Mouse (Mus musculus) Patski (cell line): ENCODE results near the gene Itgb2. TPM values are rescaled to one million over a fixed set of nuclear protein-coding genes. Genes with fewer than 3 reads are reported as not detected.

Experiments
- ATAC-seq: fragments of 100-300 bp; one replicate; pipeline ENCODE4 v1.8.0; 2021
- CTCF ChIA-PET: fragments of 350-600 bp; sonication (Branson Sonifier 250); formaldehyde crosslinking; loops from one replicate; lab custom pipeline; 2022; ENCODE audit warnings: inconsistent platforms; lab: Charles Lee
- POLR2A ChIA-PET: fragments of 350-600 bp; sonication (Branson Sonifier 250); formaldehyde crosslinking; loops from one replicate; lab custom pipeline; 2022; ENCODE audit warnings: antibody characterized with exemption, inconsistent platforms; lab: Charles Lee
- DNase-seq: peaks from one replicate; pipeline ENCODE4 v3.0.0-alpha.2; 2011; ENCODE audit warnings: low read depth, low spot score
- H3K27me3 ChIP-seq: fragments of 371-371 bp; one replicate; pipeline ENCODE4 v1.5.1; 2021
- CTCF ChIP-seq: fragments of 100-300 bp; IDR thresholded peaks from one replicate; pipeline ENCODE4 v1.5.1; 2021
- in situ Hi-C: fragments of 300-500 bp; cut with MboI; formaldehyde crosslinking; loops from 3 replicates; pipeline ENCODE4 v1.11.1; 2018; ENCODE audit warnings: low pct_unique_long_range_greater_than_20kb, mixed read lengths
- polyA plus RNA-seq: library from polyadenylated mRNA; unstranded; gene quantifications from one replicate; pipeline ENCODE4 v1.2.3, GENCODE M21; 2021

Gene Itgb2
- polyA plus RNA-seq, 1 experiment from 2014 or later = 0.68 TPM

DNA sequence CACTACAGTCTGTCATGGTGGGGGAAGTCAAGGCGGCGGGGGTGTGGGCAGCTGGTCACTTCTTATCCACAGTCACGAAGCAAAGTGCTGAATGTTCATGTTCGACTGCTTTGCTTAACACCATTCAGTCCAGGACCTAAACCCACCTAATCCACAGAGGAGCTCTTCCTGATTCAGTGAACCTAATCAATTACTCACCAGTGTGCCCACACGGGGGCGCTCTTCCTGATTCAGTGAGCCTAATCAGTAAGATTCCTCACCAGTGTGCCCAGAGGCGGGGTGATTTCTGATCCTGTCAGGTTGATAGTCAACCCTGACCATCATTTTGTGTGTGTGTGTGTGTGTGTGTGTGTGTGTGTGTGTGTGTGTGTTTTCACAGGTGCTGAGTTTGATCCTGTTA is 13.2 kb downstream of the Itgb2 start:
- POLR2A ChIA-PET = interaction anchor here (1.0 kb wide), 1 partner anchor 285 kb away, joined by 3 read pairs; no protein-coding TSS in a partner anchor

DNA sequence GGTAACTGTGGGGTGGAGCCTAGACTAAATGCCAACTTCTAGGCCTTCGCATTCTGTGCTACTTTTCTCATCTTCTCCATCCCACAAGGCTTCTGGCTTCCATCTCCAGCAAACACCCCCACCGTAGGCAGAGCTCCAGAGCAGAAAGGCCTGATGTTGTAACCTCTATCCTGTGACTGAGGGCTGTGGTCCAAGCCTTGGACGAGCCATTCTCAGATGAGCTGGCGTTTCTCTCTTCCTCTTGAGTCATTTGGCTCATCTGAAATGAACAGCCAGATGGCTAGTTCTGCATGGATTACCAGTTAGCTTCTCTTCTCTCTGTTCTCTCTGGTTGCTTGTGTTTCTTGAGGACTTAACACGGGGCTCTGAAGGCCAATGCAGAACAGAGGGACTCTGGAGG is 14.9 kb downstream of the Itgb2 start:
- peak; percentile 53 for ATAC-seq
- peak; percentile 68 for DNase-seq
- CTCF ChIA-PET = interaction anchor here (0.8 to 2.9 kb wide), 4 partner anchors 12 to 27 kb away, joined by 3 to 15 read pairs (median 3); no protein-coding TSS in a partner anchor
- in situ Hi-C loops = no loop called here
- POLR2A ChIA-PET = no interaction called here
- H3K27me3 ChIP-seq = no peaks in the 10 kb centered on the region
- TF ChIP-seq CTCF = no peak

More for the DNA sequence above, 13.2 kb downstream of the Itgb2 start:
- in situ Hi-C loops = no loop called here
- no peak for ATAC-seq
- CTCF ChIA-PET = interaction anchor here (1.0 to 2.9 kb wide), 5 partner anchors 9 to 38 kb away, joined by 3 to 15 read pairs (median 3); partner anchors contain the start of gene Pttg1ip
- no peaks in the 10 kb centered on the region for H3K27me3 ChIP-seq
- no peak for DNase-seq
- no peak for TF ChIP-seq CTCF

DNA sequence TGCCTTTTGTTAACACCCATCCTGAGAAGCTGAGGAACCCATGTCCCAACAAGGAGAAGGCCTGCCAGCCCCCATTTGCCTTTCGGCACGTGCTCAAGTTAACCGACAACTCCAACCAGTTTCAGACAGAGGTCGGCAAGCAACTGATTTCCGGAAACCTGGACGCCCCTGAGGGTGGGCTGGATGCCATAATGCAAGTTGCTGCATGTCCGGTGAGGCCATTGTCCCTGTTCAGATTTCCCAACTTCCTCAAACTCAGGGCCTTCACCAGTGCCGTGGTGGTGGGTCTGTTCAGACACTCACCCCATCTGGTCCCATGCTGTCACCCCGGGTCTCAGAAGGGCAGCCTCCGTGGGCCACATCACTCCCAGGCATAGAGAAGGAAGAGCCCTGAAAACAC is 18.5 kb downstream of the Itgb2 start:
- in situ Hi-C loops = no loop called here
- ChIA-PET CTCF (no interaction called here), POLR2A (no interaction called here)
- no peak for ATAC-seq
- no peak for TF ChIP-seq CTCF
- H3K27me3 ChIP-seq = no peaks in the 10 kb centered on the region
- DNase-seq = no peak

DNA sequence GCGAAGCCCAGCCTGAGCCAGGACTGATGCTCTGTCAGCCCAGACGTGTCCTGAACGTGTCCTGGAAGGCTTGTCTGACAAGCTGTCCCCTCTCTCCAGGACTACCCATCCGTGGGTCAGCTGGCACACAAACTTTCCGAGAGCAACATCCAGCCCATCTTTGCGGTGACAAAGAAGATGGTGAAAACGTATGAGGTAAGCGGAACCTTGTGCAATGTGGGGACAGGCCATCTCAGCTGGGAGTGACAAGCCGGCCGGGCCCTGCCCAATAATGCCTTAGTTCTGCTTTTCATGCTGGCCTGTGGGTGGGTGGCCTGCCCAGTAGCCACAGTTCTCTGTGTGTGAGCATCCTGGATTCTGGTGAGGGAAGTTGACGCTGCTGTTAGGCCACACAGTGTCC is 20.8 kb downstream of the Itgb2 start:
- CTCF ChIA-PET = interaction anchor here (0.8 to 1.5 kb wide), 3 partner anchors 10 to 34 kb away, joined by 3 to 5 read pairs (median 3); no protein-coding TSS in a partner anchor
- no peaks in the 10 kb centered on the region for H3K27me3 ChIP-seq
- POLR2A ChIA-PET = no interaction called here
- no peak for TF ChIP-seq CTCF
- in situ Hi-C loops = loop anchor here (5.0 kb wide), 1 partner anchor 34 kb away; the partner anchor contains the start of gene Fam207a
- DNase-seq = no peak
- ATAC-seq = no peak

DNA sequence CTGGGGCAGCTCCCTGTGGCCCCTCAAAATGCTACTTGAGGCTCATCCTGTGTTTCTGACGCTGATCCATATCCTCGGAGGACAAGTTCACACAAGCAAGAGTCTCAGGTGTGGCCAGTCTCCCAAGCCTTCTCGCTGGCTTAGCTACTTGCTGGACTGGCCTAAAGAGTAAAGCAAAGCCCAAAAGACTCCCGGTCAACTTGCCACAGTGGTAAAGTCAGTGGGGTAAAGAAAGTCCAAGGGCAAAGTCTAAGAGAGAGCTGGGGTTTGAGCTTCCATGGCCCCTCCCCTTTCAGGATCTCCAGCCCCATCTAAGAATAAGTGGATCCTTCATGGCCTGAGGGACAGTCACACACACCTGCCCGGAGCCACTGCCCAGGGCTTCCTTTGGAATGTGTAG is 22.1 kb downstream of the Itgb2 start:
- in situ Hi-C loops = loop anchor here (5.0 kb wide), 1 partner anchor 35 kb away; the partner anchor contains the start of gene Fam207a
- no peak for TF ChIP-seq CTCF
- no peaks in the 10 kb centered on the region for H3K27me3 ChIP-seq
- ChIA-PET POLR2A (interaction anchor here (0.5 kb wide), 1 partner anchor 236 kb away, joined by 3 read pairs; no protein-coding TSS in a partner anchor), CTCF (interaction anchor here (1.0 to 2.1 kb wide), 2 partner anchors 9 to 35 kb away, joined by 3 to 8 read pairs; no protein-coding TSS in a partner anchor)
- ATAC-seq = no peak
- no peak for DNase-seq

DNA sequence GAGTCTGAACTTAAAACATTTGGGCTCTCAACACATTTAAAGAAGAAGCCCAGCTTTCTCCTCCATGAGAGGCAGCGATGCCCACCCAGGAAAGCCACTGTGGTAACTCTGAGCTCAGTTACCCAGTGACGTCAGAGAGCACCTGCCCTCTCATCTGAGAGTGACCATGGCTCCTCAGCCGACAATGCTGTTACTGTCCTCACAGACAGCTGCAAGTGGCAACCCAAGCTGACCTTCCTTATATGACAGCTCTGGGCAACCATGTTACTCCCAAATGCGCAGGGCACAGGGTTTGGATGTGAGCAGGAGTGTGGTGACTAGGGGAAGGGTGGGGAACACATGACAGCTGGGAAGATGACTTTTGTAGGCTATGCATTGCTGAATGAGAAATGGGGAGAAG is 23.2 kb downstream of the Itgb2 start:
- POLR2A ChIA-PET = no interaction called here
- H3K27me3 ChIP-seq = no peaks in the 10 kb centered on the region
- CTCF ChIA-PET = interaction anchor here (0.8 to 2.1 kb wide), 3 partner anchors 11 to 36 kb away, joined by 3 to 8 read pairs (median 4); no protein-coding TSS in a partner anchor
- ATAC-seq = no peak
- no peak for DNase-seq
- no peak for TF ChIP-seq CTCF
- in situ Hi-C loops = loop anchor here (5.0 kb wide), 1 partner anchor 36 kb away; the partner anchor contains the start of gene Fam207a

DNA sequence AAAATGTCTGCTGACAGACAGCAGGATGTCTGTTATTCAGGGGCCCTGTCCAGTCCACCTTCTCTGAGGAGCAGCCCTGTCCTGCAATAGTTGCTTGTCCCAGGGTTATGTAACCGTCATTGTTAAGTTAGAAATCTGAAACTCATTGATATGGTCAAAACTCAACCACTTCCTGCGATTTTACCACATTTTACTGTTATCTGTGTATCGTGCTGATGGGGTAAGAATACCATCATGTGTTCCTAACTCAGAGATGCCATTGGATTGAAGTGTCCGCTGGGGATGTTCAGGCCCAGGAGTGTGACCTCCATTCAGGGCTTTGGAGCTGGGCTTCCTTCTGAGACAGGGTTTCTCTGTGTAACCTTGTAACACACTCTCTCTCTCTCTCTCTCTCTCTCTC is 24.9 kb downstream of the Itgb2 start:
- no peak for DNase-seq
- CTCF ChIA-PET = interaction anchor here (0.8 to 1.8 kb wide), 2 partner anchors 38 kb away, joined by 3 to 7 read pairs; no protein-coding TSS in a partner anchor
- in situ Hi-C loops = loop anchor here (5.0 kb wide), 1 partner anchor 38 kb away; the partner anchor contains the start of gene Fam207a
- no peak for TF ChIP-seq CTCF
- POLR2A ChIA-PET = interaction anchor here (1.6 kb wide), 1 partner anchor 27 kb away, joined by 4 read pairs; the partner anchor contains the start of gene Pttg1ip
- no peaks in the 10 kb centered on the region for H3K27me3 ChIP-seq
- no peak for ATAC-seq

DNA sequence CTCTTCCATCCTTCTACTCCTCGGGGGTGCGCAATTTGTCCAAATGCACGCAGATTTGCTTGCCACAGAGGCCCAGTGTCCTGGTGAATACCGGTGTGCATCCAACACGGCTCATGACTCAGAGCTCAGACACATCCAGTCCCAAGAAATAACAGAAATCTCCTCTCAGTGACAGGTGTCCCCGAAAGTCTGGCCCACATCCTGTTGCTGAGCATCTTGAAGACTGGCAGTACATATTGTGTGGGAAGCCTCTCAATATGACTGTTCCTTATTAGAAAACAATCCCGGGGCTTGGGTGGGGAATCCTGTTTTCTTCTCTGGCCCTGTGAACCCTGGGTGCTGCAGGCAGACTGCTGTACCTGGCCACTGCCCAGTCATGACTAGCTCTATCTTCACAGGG is 26.6 kb downstream of the Itgb2 start:
- ATAC-seq (no peak), DNase-seq (no peak)
- ChIA-PET POLR2A (interaction anchor here (1.1 to 1.6 kb wide), 2 partner anchors 25 to 39 kb away, joined by 4 read pairs; partner anchors contain the start of gene Pttg1ip), CTCF (interaction anchor here (1.1 to 1.8 kb wide), 3 partner anchors 27 to 40 kb away, joined by 3 to 7 read pairs (median 3); partner anchors contain the start of gene Itgb2)
- in situ Hi-C loops = no loop called here
- H3K27me3 ChIP-seq = no peaks in the 10 kb centered on the region
- no peak for TF ChIP-seq CTCF

DNA sequence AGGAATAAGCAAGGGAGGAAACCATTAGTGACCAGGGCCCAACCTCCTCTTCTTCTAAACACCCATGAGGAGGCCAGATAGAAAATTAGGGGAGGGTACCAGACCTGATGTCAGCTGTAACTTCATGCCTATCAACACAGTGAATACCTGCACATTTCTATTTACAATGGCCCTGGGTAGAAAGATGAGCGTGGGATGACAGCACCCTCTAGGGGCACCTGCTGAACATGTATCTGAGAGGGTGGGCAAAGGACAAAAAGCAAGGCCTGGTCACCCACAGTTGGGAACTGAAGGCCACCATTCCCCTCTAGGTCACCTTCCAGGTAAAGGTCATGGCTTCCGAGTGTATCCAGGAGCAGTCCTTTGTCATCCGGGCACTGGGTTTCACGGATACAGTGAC is 27.6 kb downstream of the Itgb2 start:
- no peak for DNase-seq
- in situ Hi-C loops = no loop called here
- ChIA-PET POLR2A (interaction anchor here (1.1 kb wide), 1 partner anchor 40 kb away, joined by 4 read pairs; no protein-coding TSS in a partner anchor), CTCF (interaction anchor here (0.7 to 2.3 kb wide), 6 partner anchors 11 to 41 kb away, joined by 3 to 11 read pairs (median 4); partner anchors contain the start of gene Itgb2)
- no peaks in the 10 kb centered on the region for H3K27me3 ChIP-seq
- TF ChIP-seq CTCF = no peak
- no peak for ATAC-seq

DNA sequence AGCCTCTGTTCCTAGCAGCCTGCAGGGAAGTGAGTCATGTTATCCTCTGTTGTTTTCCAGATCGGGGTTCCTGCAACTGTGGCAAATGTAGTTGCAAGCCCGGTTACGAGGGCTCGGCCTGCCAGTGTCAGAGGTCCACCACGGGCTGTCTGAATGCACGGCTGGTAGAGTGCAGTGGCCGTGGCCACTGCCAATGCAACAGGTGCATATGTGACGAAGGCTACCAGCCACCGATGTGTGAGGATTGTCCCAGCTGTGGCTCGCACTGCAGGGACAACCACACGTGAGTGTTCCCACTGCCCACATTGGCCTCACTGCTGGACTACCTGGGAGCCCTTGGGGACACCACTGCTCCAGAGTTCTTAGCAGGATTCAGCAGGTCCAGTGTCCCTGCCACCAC is 30.0 kb downstream of the Itgb2 start:
- in situ Hi-C loops = no loop called here
- no peak for ATAC-seq
- TF ChIP-seq CTCF = no peak
- H3K27me3 ChIP-seq = no peaks in the 10 kb centered on the region
- no peak for DNase-seq
- CTCF ChIA-PET = no interaction called here
- POLR2A ChIA-PET = no interaction called here

DNA sequence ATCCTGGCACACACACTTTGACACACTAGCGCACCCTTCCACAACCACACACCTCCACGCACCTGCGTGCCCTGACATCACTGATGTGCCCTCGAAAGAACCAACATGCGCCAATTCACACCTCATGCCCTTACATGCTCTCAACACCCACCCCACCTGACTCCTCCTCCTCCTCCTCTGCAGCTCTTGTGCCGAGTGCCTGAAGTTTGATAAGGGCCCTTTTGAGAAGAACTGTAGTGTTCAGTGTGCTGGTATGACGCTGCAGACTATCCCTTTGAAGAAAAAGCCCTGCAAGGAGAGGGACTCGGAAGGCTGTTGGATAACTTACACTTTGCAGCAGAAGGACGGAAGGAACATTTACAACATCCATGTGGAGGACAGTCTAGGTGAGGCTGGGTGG is 30.8 kb downstream of the Itgb2 start:
- DNase-seq = no peak
- in situ Hi-C loops = no loop called here
- POLR2A ChIA-PET = no interaction called here
- no peaks in the 10 kb centered on the region for H3K27me3 ChIP-seq
- CTCF ChIA-PET = interaction anchor here (1.1 kb wide), 1 partner anchor 36 kb away, joined by 3 read pairs; no protein-coding TSS in a partner anchor
- ATAC-seq = no peak
- TF ChIP-seq CTCF = no peak
